Mouse (Mus musculus): ENCODE data around the gene Tbkbp1. TPM values are rescaled to one million over a fixed set of nuclear protein-coding genes. Genes with fewer than 3 reads are reported as not detected.

Gene Tbkbp1
- total RNA-seq, 2 experiments from 2014 or later, result 7.1 to 9.9 TPM

GRCm38 (mm10) chr11:97156999-97157398 is 5.7 kb upstream of the Tbkbp1 start:
- DNase-seq, result no peak

GRCm38 (mm10) chr11:97152662-97153287 is 1.5 kb upstream of the Tbkbp1 start:
- DNase-seq, result peak; percentile 27

GRCm38 (mm10) chr11:97152023-97152426 is 730 bp upstream of the Tbkbp1 start:
- DNase-seq, result peak; percentile 56

- DNase-seq, result peak; percentile 55
These were observed 624 bp downstream of the Tbkbp1 start for GRCm38 (mm10) chr11:97150411-97151330.

- peak; percentile 74 for DNase-seq
These were observed 1.3 kb downstream of the Tbkbp1 start for GRCm38 (mm10) chr11:97149995-97150410.

- no peak for DNase-seq
These were observed 2.3 kb downstream of the Tbkbp1 start for GRCm38 (mm10) chr11:97149026-97149425.

- DNase-seq, result peak; percentile 5
These were observed 2.7 kb downstream of the Tbkbp1 start for GRCm38 (mm10) chr11:97148591-97148990.

- peak; percentile 4 for DNase-seq
These were observed 4.0 kb downstream of the Tbkbp1 start for GRCm38 (mm10) chr11:97147333-97147732.

GRCm38 (mm10) chr11:97146724-97147123 is 4.6 kb downstream of the Tbkbp1 start:
- peak; percentile 84 for DNase-seq

GRCm38 (mm10) chr11:97145951-97146350 is 5.3 kb downstream of the Tbkbp1 start:
- peak; percentile 4 for DNase-seq

GRCm38 (mm10) chr11:97145320-97145719 is 6.0 kb downstream of the Tbkbp1 start:
- DNase-seq, result peak; percentile 3

- no peak for DNase-seq
These were observed 7.9 kb downstream of the Tbkbp1 start for GRCm38 (mm10) chr11:97143196-97143900.

- DNase-seq, result peak; percentile 8
These were observed 9.1 kb downstream of the Tbkbp1 start for GRCm38 (mm10) chr11:97142159-97142608.

- DNase-seq, result no peak
These were observed 10.5 kb downstream of the Tbkbp1 start for GRCm38 (mm10) chr11:97140811-97141210.

- no peak for DNase-seq
These were observed 12.0 kb downstream of the Tbkbp1 start for GRCm38 (mm10) chr11:97139256-97139655.

- DNase-seq, result peak; percentile 42
These were observed 12.6 kb downstream of the Tbkbp1 start for GRCm38 (mm10) chr11:97138554-97139226.

- no peak for DNase-seq
These were observed 18.0 kb downstream of the Tbkbp1 start for GRCm38 (mm10) chr11:97133270-97133669.

GRCm38 (mm10) chr11:97132185-97132584 is 19.1 kb downstream of the Tbkbp1 start:
- DNase-seq, result no peak

GRCm38 (mm10) chr11:97131683-97132082 is 19.6 kb downstream of the Tbkbp1 start:
- DNase-seq, result no peak

GRCm38 (mm10) chr11:97130318-97130717 is 21.0 kb downstream of the Tbkbp1 start:
- DNase-seq, result no peak

GRCm38 (mm10) chr11:97128956-97129355 is 22.3 kb downstream of the Tbkbp1 start:
- no peak for DNase-seq
